Mouse (Mus musculus): ENCODE measurements around the gene Resf1.

DNA sequence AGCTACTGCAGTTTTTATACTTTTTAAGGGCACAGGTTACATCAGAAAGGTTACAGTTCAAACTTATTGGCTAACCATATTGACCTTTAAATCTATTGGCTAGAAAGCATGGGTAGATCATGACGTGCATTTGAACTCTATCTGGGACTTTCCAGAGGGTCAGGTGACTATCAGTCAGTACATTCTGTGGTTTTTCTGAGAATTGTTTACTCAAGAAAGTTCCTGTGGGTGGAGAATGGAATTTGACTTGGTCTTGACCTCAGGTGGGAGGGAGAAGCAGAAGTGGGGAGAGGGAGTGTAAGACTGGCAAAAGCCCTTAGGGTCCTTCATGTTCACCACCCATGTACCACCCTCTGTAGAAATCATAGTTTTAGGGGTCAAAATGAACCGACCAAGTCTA lies 1.4 kb upstream of the Resf1 start:
- TF ChIP-seq POLR2A (IDR thresholded peaks at IDR 0.05; ENCODE audit: control insufficient read depth, low read depth, low read length), result no peak
- TF ChIP-seq CTCF (IDR thresholded peaks at IDR 0.05; ENCODE audit: control insufficient read depth, insufficient read depth, insufficient replicate concordance, low read depth, low read length), result no peak
